Mouse (Mus musculus): ENCODE data around the gene 1700080O16Rik. TPM values are rescaled to one million over a fixed set of nuclear protein-coding genes. Genes with fewer than 3 reads are reported as not detected.

1700080O16Rik gene
- total RNA-seq (2014; fragmentation: Nextera tagmentation) (not detected in 2 replicates), total RNA-seq (2017) (not detected in 2 replicates), polyA plus RNA-seq (2012) (not detected in 2 replicates)

GRCm38 (mm10) chrX:51972672-51973071 lies at the start of gene 1700080O16Rik:
Gene 1700080O16Rik (minus strand): TSS chrX:51972772.
- ATAC-seq (ENCODE audit: extremely low read depth, insufficient number of reproducible peaks, low FRiP score, poor library complexity, severe bottlenecking) (no peak), DNase-seq (ENCODE audit: low spot score) (no peak)
- Histone ChIP-seq H3K4me3 (ENCODE audit: low read depth, low read length) (no peak within 1 kb of the TSS), H3K27me3 (ENCODE audit: insufficient read depth, low read length) (no peaks in the 10 kb centered on the region), H3K36me3 (replicated peaks) (no peaks in the 10 kb centered on the region), H3K4me1 (ENCODE audit: insufficient read depth, low read depth, low read length) (no peaks in the 10 kb centered on the region), H3K9me3 (replicated peaks) (no peaks in the 10 kb centered on the region)
- TF ChIP-seq POLR2AphosphoS5 (IDR thresholded peaks at IDR 0.05; ENCODE audit: insufficient replicate concordance, low read depth, low read length) = no peak
- no peak for TF ChIP-seq GATA2 (IDR thresholded peaks at IDR 0.05; ENCODE audit: borderline replicate concordance, low read depth, low read length)
- TF ChIP-seq TAL1 (conservative IDR thresholded peaks at IDR 0.05; ENCODE audit: low read depth, low read length) = no peak
- TF ChIP-seq CTCF (IDR thresholded peaks at IDR 0.05; ENCODE audit: low read depth, low read length) = no peak
- TF ChIP-seq GATA1 (IDR thresholded peaks at IDR 0.05; ENCODE audit: borderline replicate concordance, low read length) = no peak

- TF ChIP-seq POLR2AphosphoS5 (IDR thresholded peaks at IDR 0.05; ENCODE audit: insufficient replicate concordance, low read depth, low read length) (no peak), TAL1 (conservative IDR thresholded peaks at IDR 0.05; ENCODE audit: low read depth, low read length) (no peak), GATA1 (IDR thresholded peaks at IDR 0.05; ENCODE audit: borderline replicate concordance, low read length) (no peak), GATA2 (IDR thresholded peaks at IDR 0.05; ENCODE audit: borderline replicate concordance, low read depth, low read length) (no peak), CTCF (IDR thresholded peaks at IDR 0.05; ENCODE audit: low read depth, low read length) (no peak)
- Histone ChIP-seq H3K4me1 (ENCODE audit: insufficient read depth, low read depth, low read length) (no peaks in the 10 kb centered on the region), H3K9me3 (replicated peaks) (no peaks in the 10 kb centered on the region), H3K27me3 (ENCODE audit: insufficient read depth, low read length) (peaks cover 12% of the 10 kb centered on the region), H3K4me3 (ENCODE audit: low read depth, low read length) (no peak overlapping the region), H3K36me3 (replicated peaks) (no peaks in the 10 kb centered on the region)
- ATAC-seq (ENCODE audit: extremely low read depth, insufficient number of reproducible peaks, low FRiP score, poor library complexity, severe bottlenecking) (no peak), DNase-seq (ENCODE audit: low spot score) (no peak)
Observed at GRCm38 (mm10) chrX:52017660-52018059, 45.1 kb upstream of the 1700080O16Rik start.

DNA sequence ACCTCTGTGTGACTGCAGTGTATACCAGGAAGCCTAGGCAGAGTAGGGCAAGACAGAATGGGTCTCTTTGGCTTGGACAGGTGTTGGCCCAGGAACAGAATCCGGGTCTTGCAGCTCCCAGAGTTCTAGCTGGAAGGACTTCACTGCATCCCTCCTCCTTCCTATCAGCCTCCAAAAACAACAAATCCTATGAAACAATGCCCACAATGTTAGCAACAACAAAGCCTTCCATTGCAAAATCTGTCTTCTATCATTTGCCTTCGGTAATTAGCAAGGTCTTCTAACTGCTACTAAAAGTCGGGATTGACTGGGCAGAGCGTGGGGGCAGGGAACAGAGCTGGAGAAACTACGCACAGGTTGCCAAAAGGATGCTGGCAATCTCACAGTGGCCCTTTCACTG lies 27.5 kb upstream of the 1700080O16Rik start:
- TF ChIP-seq GATA2 (IDR thresholded peaks at IDR 0.05; ENCODE audit: borderline replicate concordance, low read depth, low read length) (no peak), TAL1 (conservative IDR thresholded peaks at IDR 0.05; ENCODE audit: low read depth, low read length) (no peak), GATA1 (IDR thresholded peaks at IDR 0.05; ENCODE audit: borderline replicate concordance, low read length) (no peak), CTCF (IDR thresholded peaks at IDR 0.05; ENCODE audit: low read depth, low read length) (no peak), POLR2AphosphoS5 (IDR thresholded peaks at IDR 0.05; ENCODE audit: insufficient replicate concordance, low read depth, low read length) (no peak)
- ATAC-seq (ENCODE audit: extremely low read depth, insufficient number of reproducible peaks, low FRiP score, poor library complexity, severe bottlenecking) (no peak), DNase-seq (ENCODE audit: low spot score) (no peak)
- Histone ChIP-seq H3K36me3 (replicated peaks) (no peaks in the 10 kb centered on the region), H3K9me3 (replicated peaks) (no peaks in the 10 kb centered on the region), H3K4me3 (ENCODE audit: low read depth, low read length) (no peak overlapping the region), H3K27me3 (ENCODE audit: insufficient read depth, low read length) (no peaks in the 10 kb centered on the region), H3K4me1 (ENCODE audit: insufficient read depth, low read depth, low read length) (no peaks in the 10 kb centered on the region)

GRCm38 (mm10) chrX:51999426-51999825 lies 26.9 kb upstream of the 1700080O16Rik start:
- Histone ChIP-seq H3K27me3 (ENCODE audit: insufficient read depth, low read length) (no peaks in the 10 kb centered on the region), H3K9me3 (replicated peaks) (no peaks in the 10 kb centered on the region), H3K4me3 (ENCODE audit: low read depth, low read length) (no peak overlapping the region), H3K4me1 (ENCODE audit: insufficient read depth, low read depth, low read length) (no peaks in the 10 kb centered on the region), H3K36me3 (replicated peaks) (no peaks in the 10 kb centered on the region)
- no peak for ATAC-seq (ENCODE audit: extremely low read depth, insufficient number of reproducible peaks, low FRiP score, poor library complexity, severe bottlenecking)
- DNase-seq (ENCODE audit: low spot score) = no peak
- TF ChIP-seq GATA2 (IDR thresholded peaks at IDR 0.05; ENCODE audit: borderline replicate concordance, low read depth, low read length) = no peak
- TF ChIP-seq TAL1 (conservative IDR thresholded peaks at IDR 0.05; ENCODE audit: low read depth, low read length) = no peak
- no peak for TF ChIP-seq CTCF (IDR thresholded peaks at IDR 0.05; ENCODE audit: low read depth, low read length)
- no peak for TF ChIP-seq POLR2AphosphoS5 (IDR thresholded peaks at IDR 0.05; ENCODE audit: insufficient replicate concordance, low read depth, low read length)
- TF ChIP-seq GATA1 (IDR thresholded peaks at IDR 0.05; ENCODE audit: borderline replicate concordance, low read length) = no peak

- Histone ChIP-seq H3K4me1 (ENCODE audit: insufficient read depth, low read depth, low read length) (no peaks in the 10 kb centered on the region), H3K9me3 (replicated peaks) (no peaks in the 10 kb centered on the region), H3K27me3 (ENCODE audit: insufficient read depth, low read length) (no peaks in the 10 kb centered on the region), H3K4me3 (ENCODE audit: low read depth, low read length) (no peak overlapping the region), H3K36me3 (replicated peaks) (no peaks in the 10 kb centered on the region)
- TF ChIP-seq GATA1 (IDR thresholded peaks at IDR 0.05; ENCODE audit: borderline replicate concordance, low read length) (no peak), POLR2AphosphoS5 (IDR thresholded peaks at IDR 0.05; ENCODE audit: insufficient replicate concordance, low read depth, low read length) (no peak), TAL1 (conservative IDR thresholded peaks at IDR 0.05; ENCODE audit: low read depth, low read length) (no peak), CTCF (IDR thresholded peaks at IDR 0.05; ENCODE audit: low read depth, low read length) (no peak), GATA2 (IDR thresholded peaks at IDR 0.05; ENCODE audit: borderline replicate concordance, low read depth, low read length) (no peak)
- DNase-seq (ENCODE audit: low spot score) (no peak), ATAC-seq (ENCODE audit: extremely low read depth, insufficient number of reproducible peaks, low FRiP score, poor library complexity, severe bottlenecking) (no peak)
Observed at GRCm38 (mm10) chrX:51976361-51976760, 3.8 kb upstream of the 1700080O16Rik start.

DNA sequence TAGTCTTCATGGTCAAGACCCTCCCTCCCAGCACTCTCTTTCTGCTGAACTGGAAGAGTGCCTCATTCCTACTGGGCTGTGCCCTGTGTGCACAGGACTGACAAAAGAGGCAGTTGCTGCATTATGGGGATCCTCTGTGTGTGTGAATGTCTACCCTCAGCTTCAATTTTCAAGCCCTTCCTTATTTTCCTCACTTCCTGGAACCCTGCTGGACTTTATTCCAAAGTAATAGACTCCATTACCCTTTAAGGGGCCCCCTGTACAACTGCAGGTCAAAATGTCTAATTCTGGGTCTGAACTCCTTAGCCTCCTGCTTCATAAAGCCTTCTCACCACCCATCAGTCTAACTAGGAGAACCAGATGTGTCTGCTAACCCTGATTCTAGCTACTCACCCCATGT lies 2.0 kb upstream of the 1700080O16Rik start:
- no peak for DNase-seq (ENCODE audit: low spot score)
- TF ChIP-seq CTCF (IDR thresholded peaks at IDR 0.05; ENCODE audit: low read depth, low read length) (no peak), POLR2AphosphoS5 (IDR thresholded peaks at IDR 0.05; ENCODE audit: insufficient replicate concordance, low read depth, low read length) (no peak), GATA2 (IDR thresholded peaks at IDR 0.05; ENCODE audit: borderline replicate concordance, low read depth, low read length) (no peak), GATA1 (IDR thresholded peaks at IDR 0.05; ENCODE audit: borderline replicate concordance, low read length) (no peak), TAL1 (conservative IDR thresholded peaks at IDR 0.05; ENCODE audit: low read depth, low read length) (no peak)
- ATAC-seq (ENCODE audit: extremely low read depth, insufficient number of reproducible peaks, low FRiP score, poor library complexity, severe bottlenecking) = no peak
- H3K27me3 ChIP-seq (ENCODE audit: insufficient read depth, low read length) = no peaks in the 10 kb centered on the region
- H3K9me3 ChIP-seq (replicated peaks) = no peaks in the 10 kb centered on the region
- no peaks in the 10 kb centered on the region for H3K4me1 ChIP-seq (ENCODE audit: insufficient read depth, low read depth, low read length)
- H3K36me3 ChIP-seq (replicated peaks) = no peaks in the 10 kb centered on the region
- H3K4me3 ChIP-seq (ENCODE audit: low read depth, low read length) = no peak overlapping the region
